Mouse (Mus musculus) stomach, embryonic 16.5 days (tissue): ENCODE results near the gene Rhoj. TPM values are rescaled to one million over a fixed set of nuclear protein-coding genes. Genes with fewer than 3 reads are reported as not detected.

Source experiments
- ATAC-seq: fragments of 200-750 bp; cut with Nextera tagmentation; 2 replicates; pipeline ENCODE4 v1.8.0; 2017; ENCODE audit warnings: moderate number of reproducible peaks, moderate TSS enrichment; ENCODE audit not compliant: insufficient read depth, low FRiP score
- H3K27ac ChIP-seq: fragments of 300-500 bp; sonication (generic); 2 replicates; pipeline ENCODE4 v1.5.1; 2014; ENCODE audit warnings: low read length
- H3K27me3 ChIP-seq: fragments of 300-500 bp; sonication (generic); 2 replicates; pipeline ENCODE4 v1.6.1; 2014; ENCODE audit warnings: low read length, control low read depth, mixed read lengths; ENCODE audit not compliant: control insufficient read depth, insufficient read depth
- H3K36me3 ChIP-seq: fragments of 300-500 bp; sonication (generic); 2 replicates; pipeline ENCODE4 v1.6.1; 2014; ENCODE audit warnings: low read length; ENCODE audit not compliant: control insufficient read depth, insufficient read depth
- H3K4me1 ChIP-seq: fragments of 300-500 bp; sonication (generic); 2 replicates; pipeline ENCODE4 v1.6.1; 2014; ENCODE audit warnings: low read length, control low read depth, mixed read lengths; ENCODE audit not compliant: control insufficient read depth, insufficient read depth
- H3K4me2 ChIP-seq: fragments of 300-500 bp; sonication (generic); 2 replicates; pipeline ENCODE4 v1.6.1; 2014; ENCODE audit warnings: low read depth, low read length, mixed read lengths
- H3K4me3 ChIP-seq: fragments of 300-500 bp; sonication (generic); replicated peaks from 2 replicates; pipeline ENCODE4 v1.5.1; 2014; ENCODE audit warnings: mild to moderate bottlenecking, low read length
- H3K9ac ChIP-seq: fragments of 300-500 bp; sonication (generic); 2 replicates; pipeline ENCODE4 v1.6.1; 2014; ENCODE audit warnings: low read length
- H3K9me3 ChIP-seq: fragments of 300-500 bp; sonication (generic); replicated peaks from 2 replicates; pipeline ENCODE4 v1.6.1; 2016; ENCODE audit warnings: low read length, control low read depth; ENCODE audit not compliant: control insufficient read depth
- WGBS: fragments of 180-500 bp; shearing (Covaris S2); extraction: QIAGEN DNeasy Blood & Tissue Kit; methylation state at CpG from one replicate; pipeline ENCODE4 v1.1.7; 2014; 5-methylcytosine and 5-hydroxymethylcytosine counted together
- polyA plus RNA-seq: library from polyadenylated mRNA; unstranded; fragments of >200 nt; fragmentation: Nextera tagmentation; extraction: Ambion mirVana; gene quantifications from 2 replicates; pipeline ENCODE4 v1.2.1, GENCODE M21; 2015

Rhoj gene
- polyA plus RNA-seq, 1 experiment from 2014 or later, result 72.7 TPM

DNA sequence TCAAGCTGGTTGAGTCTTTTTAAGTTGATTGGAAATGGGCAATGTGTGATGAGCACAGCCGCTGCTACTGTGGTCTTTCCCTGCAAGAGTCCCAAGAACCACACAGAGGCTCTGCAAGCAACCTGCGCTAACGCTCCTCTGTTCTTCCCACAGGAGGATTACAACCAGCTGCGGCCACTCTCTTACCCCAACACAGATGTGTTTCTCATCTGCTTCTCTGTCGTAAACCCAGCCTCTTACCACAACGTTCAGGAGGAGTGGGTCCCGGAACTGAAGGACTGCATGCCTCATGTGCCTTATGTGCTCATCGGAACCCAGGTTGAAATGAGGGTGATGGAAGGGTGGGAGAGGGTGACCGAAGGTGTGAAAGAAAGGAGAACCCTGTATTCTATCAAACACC, 83.4 kb downstream of the Rhoj start:
- Histone ChIP-seq H3K4me2 (no peak overlapping the region), H3K9ac (no peak overlapping the region), H3K27me3 (no peaks in the 10 kb centered on the region), H3K9me3 (no peaks in the 10 kb centered on the region), H3K4me1 (no peaks in the 10 kb centered on the region; the same call in 1 of the 2 replicates), H3K27ac (no peak overlapping the region), H3K36me3 (no peaks in the 10 kb centered on the region), H3K4me3 (no peak overlapping the region)
- no peak for ATAC-seq
- 82% methylated on average over 9 of the region's 9 CpGs for WGBS

DNA sequence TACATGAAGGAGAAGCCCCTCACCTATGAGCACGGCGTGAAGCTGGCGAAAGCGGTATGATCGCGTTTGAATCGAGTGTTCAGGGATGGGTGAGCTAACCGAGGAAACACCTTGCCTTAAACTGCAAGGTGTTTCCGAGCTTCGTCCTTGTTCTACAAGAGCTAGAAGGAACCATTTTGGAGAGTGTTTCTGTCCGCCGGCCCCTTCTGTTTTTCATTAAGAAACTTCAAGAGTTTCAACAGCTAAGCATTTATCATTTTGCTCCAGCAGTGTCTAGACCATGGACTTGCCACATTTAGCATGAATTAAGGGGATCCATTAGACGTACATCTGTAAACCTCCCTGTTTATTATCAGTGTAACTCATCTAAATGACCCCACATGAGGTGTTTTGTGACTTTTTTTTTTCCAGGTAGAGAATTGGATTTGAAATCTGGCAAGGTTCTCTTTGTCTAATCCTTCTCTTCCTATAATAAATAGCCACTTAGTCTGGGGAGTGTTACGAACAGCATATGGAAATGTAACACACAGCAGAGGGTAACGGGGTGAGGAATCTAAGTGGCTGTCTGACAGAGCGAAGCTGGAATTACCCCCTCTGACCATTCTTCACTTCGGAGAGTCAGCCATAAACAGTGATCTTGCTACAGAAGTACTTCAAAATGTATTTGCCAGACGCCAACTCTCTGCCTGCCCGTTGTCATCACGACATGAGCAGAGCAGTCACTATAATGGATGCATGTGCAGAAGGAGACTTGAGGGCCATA, 86.1 kb downstream of the Rhoj start:
- no peaks in the 10 kb centered on the region for H3K27me3 ChIP-seq
- H3K4me2 ChIP-seq, result no peak overlapping the region
- no peak for ATAC-seq
- 60% methylated on average over 20 of the region's 20 CpGs for WGBS
- H3K9ac ChIP-seq, result no peak overlapping the region
- H3K4me1 ChIP-seq, result no peaks in the 10 kb centered on the region; the same call in 1 of the 2 replicates
- no peaks in the 10 kb centered on the region for H3K36me3 ChIP-seq
- no peaks in the 10 kb centered on the region for H3K9me3 ChIP-seq
- H3K27ac ChIP-seq, result no peak overlapping the region
- no peak overlapping the region for H3K4me3 ChIP-seq

GRCm38 (mm10) chr12:75396616-75397015, 88.5 kb downstream of the Rhoj start:
- 45% methylated on average over 3 of the region's 3 CpGs for WGBS

DNA sequence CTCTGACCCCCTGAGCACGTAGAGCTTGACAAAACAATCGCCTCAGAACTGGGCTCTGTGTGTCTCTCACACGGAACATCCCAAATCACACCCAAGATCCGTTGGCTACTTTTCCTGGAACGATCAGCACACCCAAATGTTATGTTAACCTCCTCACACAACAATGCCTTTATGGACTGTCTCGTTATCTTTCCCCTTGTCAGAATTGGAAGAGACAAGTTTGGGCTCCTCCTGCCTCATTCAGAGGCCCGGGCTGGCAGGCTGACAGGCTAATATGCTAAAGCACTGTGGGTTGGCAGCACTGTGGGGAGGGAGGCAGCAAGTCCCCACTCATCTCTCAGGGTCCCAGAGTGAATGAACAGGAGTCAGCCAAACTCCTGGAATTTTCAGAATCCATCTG, 89.0 kb downstream of the Rhoj start:
- 38% methylated on average over 7 of the region's 7 CpGs for WGBS
- no peak overlapping the region for H3K4me2 ChIP-seq
- ATAC-seq, result no peak
- no peaks in the 10 kb centered on the region for H3K9me3 ChIP-seq
- no peaks in the 10 kb centered on the region; the same call in 1 of the 2 replicates for H3K4me1 ChIP-seq
- H3K9ac ChIP-seq, result no peak overlapping the region
- H3K27ac ChIP-seq, result no peak overlapping the region
- no peak overlapping the region for H3K4me3 ChIP-seq
- no peaks in the 10 kb centered on the region for H3K36me3 ChIP-seq
- no peaks in the 10 kb centered on the region for H3K27me3 ChIP-seq

More at GRCm38 (mm10) chr12:75396616-75397015, 88.5 kb downstream of the Rhoj start:
- Histone ChIP-seq H3K27me3 (no peaks in the 10 kb centered on the region), H3K4me2 (no peak overlapping the region), H3K9me3 (no peaks in the 10 kb centered on the region), H3K9ac (no peak overlapping the region), H3K4me1 (no peaks in the 10 kb centered on the region; the same call in 1 of the 2 replicates), H3K4me3 (no peak overlapping the region), H3K27ac (no peak overlapping the region), H3K36me3 (no peaks in the 10 kb centered on the region)
- ATAC-seq, result no peak

GRCm38 (mm10) chr12:75412964-75413363, 104.8 kb downstream of the Rhoj start:
- H3K36me3 ChIP-seq, result no peaks in the 10 kb centered on the region
- no peak overlapping the region for H3K4me3 ChIP-seq
- H3K9ac ChIP-seq, result no peak overlapping the region
- H3K4me1 ChIP-seq, result no peaks in the 10 kb centered on the region
- no peak for ATAC-seq
- H3K27me3 ChIP-seq, result no peaks in the 10 kb centered on the region
- WGBS, result 53% methylated on average over 9 of the region's 9 CpGs
- H3K9me3 ChIP-seq, result no peaks in the 10 kb centered on the region
- H3K27ac ChIP-seq, result no peak overlapping the region
- H3K4me2 ChIP-seq, result 0 out of 2 replicates have a peak overlapping the region, but pooled peaks have one; percentile 22

DNA sequence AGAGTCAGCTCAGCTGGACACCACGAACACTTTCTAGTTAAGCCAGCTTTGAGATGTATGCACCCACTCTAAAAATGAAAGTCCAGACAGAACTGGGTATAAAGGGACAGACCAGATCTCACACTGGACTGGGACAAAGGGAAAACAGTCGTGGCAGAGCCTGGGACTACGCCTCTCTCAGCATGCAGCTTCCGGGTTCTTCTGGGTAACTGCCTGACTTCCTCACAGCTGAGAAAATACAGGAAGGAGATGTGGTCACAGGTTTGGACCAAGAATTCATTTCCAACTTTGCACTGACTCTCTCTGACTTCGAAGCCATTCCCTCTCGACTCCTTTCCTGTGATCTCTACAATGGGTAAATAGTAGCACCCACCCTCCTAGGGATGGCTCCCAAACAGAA, 106.9 kb downstream of the Rhoj start:
- no peak overlapping the region for H3K27ac ChIP-seq
- ATAC-seq, result no peak
- H3K9me3 ChIP-seq, result no peaks in the 10 kb centered on the region

GRCm38 (mm10) chr12:75416681-75417080, 108.6 kb downstream of the Rhoj start, which contains the start of gene Gphb5:
Gene Gphb5, minus strand, starts transcription at chr12:75416781.
- 83% methylated on average over 4 of the region's 4 CpGs for WGBS
- H3K9me3 ChIP-seq, result no peaks in the 10 kb centered on the region
- H3K4me3 ChIP-seq, result no peak within 1 kb of the TSS
- no peaks in the 10 kb centered on the region for H3K36me3 ChIP-seq
- no peak within 1 kb of the TSS for H3K4me2 ChIP-seq
- H3K27me3 ChIP-seq, result no peaks in the 10 kb centered on the region
- ATAC-seq, result no peak
- H3K9ac ChIP-seq, result no peak within 1 kb of the TSS
- no peaks in the 10 kb centered on the region for H3K4me1 ChIP-seq
- H3K27ac ChIP-seq, result no peak within 1 kb of the TSS

More for the DNA sequence above, 106.9 kb downstream of the Rhoj start:
- 75% methylated on average over 6 of the region's 6 CpGs for WGBS
- no peak overlapping the region for H3K9ac ChIP-seq
- H3K4me1 ChIP-seq, result no peaks in the 10 kb centered on the region
- no peak overlapping the region for H3K4me3 ChIP-seq
- no peak overlapping the region for H3K4me2 ChIP-seq
- H3K36me3 ChIP-seq, result no peaks in the 10 kb centered on the region
- H3K27me3 ChIP-seq, result no peaks in the 10 kb centered on the region

DNA sequence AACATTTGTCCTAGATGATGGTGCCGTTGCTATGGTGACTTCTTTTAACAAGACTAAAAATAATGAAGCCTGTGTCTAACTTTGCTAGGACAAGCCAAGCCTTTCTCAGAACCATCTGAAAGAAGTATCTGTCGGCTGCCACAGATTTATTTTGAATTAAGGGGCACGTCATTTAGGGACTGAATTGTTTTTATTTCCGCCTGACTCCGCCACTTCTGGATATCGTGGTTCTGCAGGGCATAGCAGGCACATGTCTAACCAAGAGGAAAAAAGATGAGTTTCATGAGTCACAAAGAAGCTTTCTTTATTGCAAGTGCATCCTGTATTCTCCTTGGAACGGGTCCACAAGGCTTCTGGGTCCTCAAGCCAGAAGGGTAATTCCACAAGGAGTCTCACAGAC, 116.2 kb downstream of the Rhoj start:
- Histone ChIP-seq H3K4me3 (no peak overlapping the region), H3K27ac (no peak overlapping the region), H3K4me1 (no peaks in the 10 kb centered on the region), H3K27me3 (no peaks in the 10 kb centered on the region), H3K9me3 (no peaks in the 10 kb centered on the region), H3K9ac (no peak overlapping the region), H3K36me3 (no peaks in the 10 kb centered on the region), H3K4me2 (no peak overlapping the region)
- no peak for ATAC-seq
- 59% methylated on average over 7 of the region's 7 CpGs for WGBS

GRCm38 (mm10) chr12:75424817-75425216, 116.7 kb downstream of the Rhoj start:
- Histone ChIP-seq H3K27ac (no peak overlapping the region), H3K4me3 (no peak overlapping the region), H3K9ac (no peak overlapping the region), H3K4me1 (no peaks in the 10 kb centered on the region), H3K9me3 (no peaks in the 10 kb centered on the region), H3K27me3 (no peaks in the 10 kb centered on the region), H3K4me2 (no peak overlapping the region), H3K36me3 (no peaks in the 10 kb centered on the region)
- 85% methylated on average over 4 of the region's 4 CpGs for WGBS
- ATAC-seq, result no peak
